Mouse (Mus musculus): Measurements from ENCODE around the gene Snrnp25. TPM values are rescaled to one million over a fixed set of nuclear protein-coding genes. Genes with fewer than 3 reads are reported as not detected.

Gene Snrnp25
- polyA plus RNA-seq, 1 experiment from 2014 or later: 49.9 TPM

GRCm38 (mm10) chr11:32244617-32245016 lies 39.4 kb downstream of the Snrnp25 start:
- no peak overlapping the region for H3K27ac ChIP-seq
- no peaks in the 10 kb centered on the region for H3K9me3 ChIP-seq (ENCODE audit: control insufficient read depth, low read length)
- peaks cover 68% of the 10 kb centered on the region for H3K36me3 ChIP-seq (replicated peaks; ENCODE audit: control insufficient read depth, insufficient read depth)
- H3K4me3 ChIP-seq (replicated peaks; ENCODE audit: low read length): no peak overlapping the region
- H3K9ac ChIP-seq: no peak overlapping the region
- no peaks in the 10 kb centered on the region for H3K27me3 ChIP-seq (ENCODE audit: control insufficient read depth, insufficient read depth, low read length)
- ATAC-seq (ENCODE audit: low FRiP score) (no peak), DNase-seq (ENCODE audit: low spot score) (no peak)
- H3K4me2 ChIP-seq (replicated peaks): no peak overlapping the region
- no peaks in the 10 kb centered on the region for H3K4me1 ChIP-seq (replicated peaks; ENCODE audit: control insufficient read depth, insufficient read depth, low read length)
- WGBS: 97% methylated on average over 1 of the region's 1 CpGs

- no peak overlapping the region for H3K4me2 ChIP-seq (replicated peaks)
- DNase-seq (ENCODE audit: low spot score) (no peak), ATAC-seq (ENCODE audit: low FRiP score) (no peak)
- no peaks in the 10 kb centered on the region for H3K9me3 ChIP-seq (ENCODE audit: control insufficient read depth, low read length)
- H3K27me3 ChIP-seq (ENCODE audit: control insufficient read depth, insufficient read depth, low read length): no peaks in the 10 kb centered on the region
- no peak overlapping the region for H3K27ac ChIP-seq
- no peaks in the 10 kb centered on the region for H3K4me1 ChIP-seq (replicated peaks; ENCODE audit: control insufficient read depth, insufficient read depth, low read length)
- peaks cover 66% of the 10 kb centered on the region for H3K36me3 ChIP-seq (replicated peaks; ENCODE audit: control insufficient read depth, insufficient read depth)
- 96% methylated on average over 6 of the region's 6 CpGs for WGBS
- H3K9ac ChIP-seq: no peak overlapping the region
- no peak overlapping the region for H3K4me3 ChIP-seq (replicated peaks; ENCODE audit: low read length)
Observed at GRCm38 (mm10) chr11:32245614-32246013, 40.4 kb downstream of the Snrnp25 start.

DNA sequence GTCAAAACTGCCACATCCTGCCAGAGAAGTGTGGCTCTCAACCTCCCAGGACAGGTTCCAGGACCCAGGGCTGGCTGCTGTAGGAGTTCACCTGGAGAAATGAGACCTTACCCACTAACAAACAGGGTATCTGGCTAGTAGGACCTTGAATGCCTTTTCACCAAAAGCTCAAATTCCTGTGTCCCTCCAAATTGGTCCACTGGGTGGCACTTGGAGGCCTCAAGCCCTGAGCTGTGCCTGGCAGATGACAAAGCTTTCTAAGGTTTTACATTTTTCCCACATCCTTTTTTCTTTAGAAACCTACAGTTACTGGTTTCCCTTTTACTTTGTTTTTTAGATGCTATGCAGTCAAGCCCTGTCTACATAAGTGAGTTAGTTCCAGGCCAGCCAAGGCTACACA lies 41.9 kb downstream of the Snrnp25 start:
- H3K36me3 ChIP-seq (replicated peaks; ENCODE audit: control insufficient read depth, insufficient read depth): peaks cover 66% of the 10 kb centered on the region
- DNase-seq (ENCODE audit: low spot score) (no peak), ATAC-seq (ENCODE audit: low FRiP score) (no peak)
- no peak overlapping the region for H3K4me2 ChIP-seq (replicated peaks)
- H3K9me3 ChIP-seq (ENCODE audit: control insufficient read depth, low read length): no peaks in the 10 kb centered on the region
- H3K9ac ChIP-seq: no peak overlapping the region
- H3K4me3 ChIP-seq (replicated peaks; ENCODE audit: low read length): no peak overlapping the region
- H3K27me3 ChIP-seq (ENCODE audit: control insufficient read depth, insufficient read depth, low read length): no peaks in the 10 kb centered on the region
- H3K4me1 ChIP-seq (replicated peaks; ENCODE audit: control insufficient read depth, insufficient read depth, low read length): no peaks in the 10 kb centered on the region
- H3K27ac ChIP-seq: no peak overlapping the region

GRCm38 (mm10) chr11:32248350-32248749 lies 43.1 kb downstream of the Snrnp25 start:
- Histone ChIP-seq H3K27ac (no peak overlapping the region), H3K9me3 (ENCODE audit: control insufficient read depth, low read length) (no peaks in the 10 kb centered on the region), H3K4me2 (replicated peaks) (no peak overlapping the region), H3K36me3 (replicated peaks; ENCODE audit: control insufficient read depth, insufficient read depth) (peaks cover 78% of the 10 kb centered on the region), H3K4me1 (replicated peaks; ENCODE audit: control insufficient read depth, insufficient read depth, low read length) (no peaks in the 10 kb centered on the region), H3K27me3 (ENCODE audit: control insufficient read depth, insufficient read depth, low read length) (no peaks in the 10 kb centered on the region), H3K9ac (no peak overlapping the region), H3K4me3 (replicated peaks; ENCODE audit: low read length) (no peak overlapping the region)
- DNase-seq (ENCODE audit: low spot score) (no peak), ATAC-seq (ENCODE audit: low FRiP score) (no peak)
- 84% methylated on average over 3 of the region's 3 CpGs for whole genome bisulfite sequencing

DNA sequence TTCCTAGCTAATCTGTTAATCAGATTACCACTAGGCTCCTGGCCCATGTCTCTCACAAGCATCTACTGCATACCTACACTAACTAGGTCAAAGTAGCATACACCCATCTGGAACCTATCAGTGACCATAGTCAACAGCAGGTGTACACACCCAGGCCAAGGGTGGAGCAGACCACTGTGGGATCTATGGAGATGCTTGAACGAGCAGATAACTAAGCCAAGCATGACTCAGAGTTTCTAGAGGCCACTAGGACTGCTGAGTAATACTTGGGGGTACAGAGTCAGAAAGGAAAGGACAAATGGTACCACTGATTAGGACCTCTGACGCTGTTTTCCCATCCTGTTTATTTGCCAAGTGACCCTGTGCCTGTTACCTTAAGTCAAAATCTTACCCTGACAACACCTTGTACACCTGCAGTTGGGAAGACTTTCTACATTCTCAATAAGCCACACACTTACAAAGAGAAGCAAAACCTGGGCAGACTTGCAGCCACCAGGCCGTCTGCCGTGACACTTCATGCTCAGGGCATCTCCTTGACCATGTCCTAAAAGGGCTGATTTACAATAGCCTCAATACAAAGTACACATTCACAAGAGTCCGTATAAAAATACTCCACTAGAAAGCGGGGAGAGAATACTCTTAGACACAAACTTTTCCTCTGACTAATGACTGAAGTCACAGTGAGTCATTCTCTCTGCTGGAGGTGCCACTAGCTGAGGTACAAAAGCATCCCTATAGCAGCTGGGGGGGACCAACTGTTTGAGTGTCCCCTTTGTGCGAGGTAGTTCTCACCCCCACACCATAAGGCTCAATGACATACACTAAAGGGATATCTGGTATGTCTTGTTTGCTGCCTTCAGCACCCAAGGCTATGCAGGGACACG lies 45.9 kb downstream of the Snrnp25 start:
- no peaks in the 10 kb centered on the region for H3K27me3 ChIP-seq (ENCODE audit: control insufficient read depth, insufficient read depth, low read length)
- H3K9ac ChIP-seq: no peak overlapping the region
- 90% methylated on average over 8 of the region's 8 CpGs for WGBS
- peaks cover 77% of the 10 kb centered on the region for H3K36me3 ChIP-seq (replicated peaks; ENCODE audit: control insufficient read depth, insufficient read depth)
- H3K4me1 ChIP-seq (replicated peaks; ENCODE audit: control insufficient read depth, insufficient read depth, low read length): no peaks in the 10 kb centered on the region
- H3K27ac ChIP-seq: no peak overlapping the region
- no peak for ATAC-seq (ENCODE audit: low FRiP score)
- H3K4me2 ChIP-seq (replicated peaks): no peak overlapping the region
- DNase-seq (ENCODE audit: low spot score): no peak
- H3K9me3 ChIP-seq (ENCODE audit: control insufficient read depth, low read length): no peaks in the 10 kb centered on the region
- no peak overlapping the region for H3K4me3 ChIP-seq (replicated peaks; ENCODE audit: low read length)

DNA sequence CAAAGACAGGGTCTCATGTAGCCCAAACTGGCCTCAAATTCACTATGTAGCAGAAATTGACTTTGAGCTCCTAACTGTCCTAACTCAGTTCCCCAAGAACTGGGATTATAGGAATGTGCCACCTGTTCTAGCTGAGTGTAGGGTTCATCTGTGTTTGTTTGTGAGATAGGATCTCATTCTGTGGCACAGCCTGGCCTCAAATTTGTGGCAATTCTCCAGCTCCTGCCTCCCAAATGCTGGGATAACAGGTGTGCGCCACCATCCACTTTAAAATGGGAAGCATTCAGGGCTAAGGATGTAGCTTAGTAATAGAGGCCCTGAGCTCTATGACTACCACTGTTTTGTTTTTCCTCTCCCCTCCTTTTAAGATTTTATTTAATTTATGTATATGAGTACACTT lies 47.9 kb downstream of the Snrnp25 start:
- H3K27me3 ChIP-seq (ENCODE audit: control insufficient read depth, insufficient read depth, low read length): no peaks in the 10 kb centered on the region
- no peak overlapping the region for H3K4me2 ChIP-seq (replicated peaks)
- H3K4me3 ChIP-seq (replicated peaks; ENCODE audit: low read length): no peak overlapping the region
- H3K27ac ChIP-seq: no peak overlapping the region
- DNase-seq (ENCODE audit: low spot score) (no peak), ATAC-seq (ENCODE audit: low FRiP score) (no peak)
- peaks cover 58% of the 10 kb centered on the region for H3K36me3 ChIP-seq (replicated peaks; ENCODE audit: control insufficient read depth, insufficient read depth)
- no peaks in the 10 kb centered on the region for H3K4me1 ChIP-seq (replicated peaks; ENCODE audit: control insufficient read depth, insufficient read depth, low read length)
- no peak overlapping the region for H3K9ac ChIP-seq
- 86% methylated on average over 1 of the region's 1 CpGs for WGBS
- H3K9me3 ChIP-seq (ENCODE audit: control insufficient read depth, low read length): no peaks in the 10 kb centered on the region

- Histone ChIP-seq H3K9me3 (ENCODE audit: control insufficient read depth, low read length) (no peaks in the 10 kb centered on the region), H3K27ac (no peak overlapping the region), H3K27me3 (ENCODE audit: control insufficient read depth, insufficient read depth, low read length) (no peaks in the 10 kb centered on the region), H3K4me3 (replicated peaks; ENCODE audit: low read length) (no peak overlapping the region), H3K4me2 (replicated peaks) (no peak overlapping the region), H3K4me1 (replicated peaks; ENCODE audit: control insufficient read depth, insufficient read depth, low read length) (no peaks in the 10 kb centered on the region), H3K9ac (peak overlapping the region; percentile 24; the same call in 1 of the 2 replicates), H3K36me3 (replicated peaks; ENCODE audit: control insufficient read depth, insufficient read depth) (peaks cover 51% of the 10 kb centered on the region)
- DNase-seq (ENCODE audit: low spot score) (no peak), ATAC-seq (ENCODE audit: low FRiP score) (no peak)
- 97% methylated on average over 1 of the region's 1 CpGs for WGBS
Observed at GRCm38 (mm10) chr11:32256146-32256545, 50.9 kb downstream of the Snrnp25 start.

- no peak for ATAC-seq (ENCODE audit: low FRiP score)
- WGBS: 88% methylated on average over 3 of the region's 3 CpGs
Observed at GRCm38 (mm10) chr11:32256566-32256965, 51.4 kb downstream of the Snrnp25 start.

More at GRCm38 (mm10) chr11:32256566-32256965, 51.4 kb downstream of the Snrnp25 start:
- no peak overlapping the region for H3K4me2 ChIP-seq (replicated peaks)
- peaks cover 47% of the 10 kb centered on the region for H3K36me3 ChIP-seq (replicated peaks; ENCODE audit: control insufficient read depth, insufficient read depth)
- H3K27ac ChIP-seq: no peak overlapping the region
- no peak overlapping the region for H3K4me3 ChIP-seq (replicated peaks; ENCODE audit: low read length)
- no peaks in the 10 kb centered on the region for H3K9me3 ChIP-seq (ENCODE audit: control insufficient read depth, low read length)
- no peak for DNase-seq (ENCODE audit: low spot score)
- H3K4me1 ChIP-seq (replicated peaks; ENCODE audit: control insufficient read depth, insufficient read depth, low read length): no peaks in the 10 kb centered on the region
- H3K27me3 ChIP-seq (ENCODE audit: control insufficient read depth, insufficient read depth, low read length): no peaks in the 10 kb centered on the region
- no peak overlapping the region for H3K9ac ChIP-seq

All from hindbrain, embryonic 14.5 days (tissue).